Mouse (Mus musculus) cerebellum, postnatal 4 days (tissue): ENCODE measurements around the gene Pogz.
"Not testable (repeated sequence)": the region's sequence is repeated elsewhere in the genome, so short reads cannot be mapped to it uniquely, and the experiment has no call there.

Experiments used
- DNase-seq, 2 experiments: peaks; one replicate each; pipeline ENCODE4 v3.0.0; 2022; ENCODE audit warnings: low spot score in 2 of 2, mixed read lengths in 1 of 2

Gene Pogz

GRCm38 (mm10) chr3:94915903-94916741 is 78.8 kb downstream of the Pogz start:
- DNase-seq: no peak

GRCm38 (mm10) chr3:94917816-94918361 is 80.5 kb downstream of the Pogz start:
- no peak for DNase-seq

- no peak for DNase-seq
Measured at GRCm38 (mm10) chr3:94918845-94919244, 81.5 kb downstream of the Pogz start.

GRCm38 (mm10) chr3:94921104-94921503 is 83.7 kb downstream of the Pogz start:
- DNase-seq: no peak

- DNase-seq: no peak
Measured at GRCm38 (mm10) chr3:94922333-94922732, 85.0 kb downstream of the Pogz start.

GRCm38 (mm10) chr3:94924688-94925087 is 87.3 kb downstream of the Pogz start:
- no peak for DNase-seq

- DNase-seq: not testable (repeated sequence)
Measured at GRCm38 (mm10) chr3:94926301-94926736, 89.0 kb downstream of the Pogz start.

- DNase-seq: not testable (repeated sequence)
Measured at GRCm38 (mm10) chr3:94928979-94929378, 91.6 kb downstream of the Pogz start.

- DNase-seq: not testable (repeated sequence)
Measured at GRCm38 (mm10) chr3:94930386-94931266, 93.3 kb downstream of the Pogz start.

- not testable (repeated sequence) for DNase-seq
Measured at GRCm38 (mm10) chr3:94931427-94932082, 94.2 kb downstream of the Pogz start.
